13 mouse cellular contexts compared by ENCODE assay signal in the genomic region with DNA sequence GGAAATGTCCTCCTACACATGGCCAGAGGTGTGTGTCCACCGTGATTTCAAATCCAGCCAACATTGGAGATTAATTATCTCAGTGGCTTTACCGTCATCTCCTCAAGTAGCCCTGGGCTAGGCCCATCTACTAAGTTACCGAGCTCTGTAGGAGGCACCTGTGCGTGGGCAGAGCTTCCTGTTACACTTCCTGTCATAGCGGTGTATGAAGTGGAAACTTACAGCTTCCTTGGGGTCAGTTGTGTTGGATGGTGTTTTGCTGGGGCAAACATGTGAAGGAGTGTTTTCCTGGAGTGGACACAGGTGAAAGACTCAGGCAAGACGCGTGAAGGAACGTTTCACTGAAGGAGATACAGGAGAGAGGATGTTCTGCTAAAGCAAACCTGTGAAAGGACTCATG. TPM values are rescaled to one million over a fixed set of nuclear protein-coding genes. Genes with fewer than 3 reads are reported as not detected.
A peak's percentile ranks its signal among the peaks of the same experiment; 100 is the strongest.
DNase-seq lines count a peak whose midpoint lies in the region.
"Had no signal": no experiment of that assay in that cellular context is flagged by ENCODE, and none has a peak within 500 bp of the region (broad histone marks: within the 10 kb centered on the region; RNA-seq: fewer than 3 reads in every experiment).

No protein-coding gene starts in this region.

- DNase-seq in heart, adult 8-10 months (ENCODE audit: low spot score) = peak; percentile 34
- DNase-seq in heart, postnatal 36 days = no peak
- DNase-seq in B cell, adult 2 months = peak; percentile 81
- DNase-seq in induced T-regulatory cell, adult 2 months (ENCODE audit: low read depth) = peak; percentile 84
- peak; percentile 83 for DNase-seq in splenic B cell, adult 2 months (ENCODE audit: low read depth, low spot score)
- DNase-seq in urinary bladder, postnatal 4 days (ENCODE audit: low spot score in 2 of 2) = no peak
- no peak for DNase-seq in ovary, adult 18-20 months (ENCODE audit: low spot score)
- DNase-seq in frontal cortex, postnatal 36 days (ENCODE audit: low spot score in 2 of 2) = no peak
- DNase-seq: adrenal gland, postnatal 14 days; cerebellum, adult 9-11 months; left cerebral cortex, postnatal 4 days; lung, embryonic 14.5 days had no signal

- no peaks in the 10 kb centered on the region for H3K27me3 ChIP-seq in splenic B cell, adult 2 months (ENCODE audit: control insufficient read depth, insufficient read depth, low read length, poor library complexity, severe bottlenecking)
- H3K27me3 ChIP-seq: intestine, embryonic 15.5 days had no signal

- no peaks in the 10 kb centered on the region; the same call in none of the 2 replicates for H3K36me3 ChIP-seq in splenic B cell, adult 2 months (ENCODE audit: control insufficient read depth, insufficient read depth, low read length, poor library complexity, severe bottlenecking)
- H3K36me3 ChIP-seq: intestine, embryonic 15.5 days had no signal

- intact Hi-C loops in heart, postnatal 36 days (cut with DNase I) = loop anchor here (2.0 kb wide), 1 partner anchor 63 kb away; no protein-coding TSS in a partner anchor

RNA-seq across cellular contexts. Expression of a gene that starts 32.6 kb away (rescaled TPM):
- total RNA-seq in heart, adult 8-10 months (2022) = 1 to 10 TPM in 1 of 4 experiments, under 1 TPM in 3; 0.22 to 1.6 (median 0.54) TPM
- 1 to 10 TPM; 1.0 to 1.5 TPM for total RNA-seq in heart, postnatal 36 days (2021)

RNA-seq across cellular contexts. Expression of a gene that starts 59.3 kb away (rescaled TPM):
- 10 to 100 TPM; 12.3 to 17.6 (median 15.8) TPM for total RNA-seq in heart, adult 8-10 months (2022)
- total RNA-seq in heart, postnatal 36 days (2021) = 10 to 100 TPM; 16.9 to 18.4 TPM

Comparison
In these comparisons a context has a peak if more than half of its experiments do, and no peak if none do; other contexts are left out.
1. DNase-seq: peak in heart, adult 8-10 months (single experiment), B cell, adult 2 months (2 of 2), induced T-regulatory cell, adult 2 months (single experiment) and splenic B cell, adult 2 months (single experiment); none in heart, postnatal 36 days (0 of 2), urinary bladder, postnatal 4 days (0 of 2), ovary, adult 18-20 months (single experiment) and frontal cortex, postnatal 36 days (0 of 2).